Mouse (Mus musculus): ENCODE results near the gene Pik3cg. TPM values are rescaled to one million over a fixed set of nuclear protein-coding genes. Genes with fewer than 3 reads are reported as not detected.
A peak's percentile ranks its signal among the peaks of the same experiment; 100 is the strongest.

Gene Pik3cg
- polyA plus RNA-seq, 2 experiments, result 2.4 to 3.5 TPM

DNA sequence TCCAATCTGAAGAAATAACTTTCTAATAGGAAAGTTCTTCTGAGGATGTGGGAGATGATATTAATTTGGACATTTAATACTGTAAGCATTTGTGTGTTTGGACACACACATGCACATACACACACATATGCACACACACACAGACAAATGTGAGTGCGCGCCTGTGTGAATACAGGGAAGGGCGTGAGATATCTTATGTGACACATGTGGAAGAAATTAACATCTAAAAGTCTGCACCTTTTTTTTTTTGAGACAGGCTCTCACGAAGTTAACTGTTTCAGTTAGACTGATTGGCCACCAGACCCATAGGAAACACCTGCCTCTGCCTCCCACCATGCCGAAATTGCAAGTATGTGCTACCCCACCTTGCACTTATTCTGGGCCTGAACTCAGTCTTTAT lies 64.7 kb downstream of the Pik3cg start:
- Histone ChIP-seq H3K36me3 (replicated peaks; ENCODE audit: control insufficient read depth, insufficient read depth, low read depth) (no peaks in the 10 kb centered on the region), H3K4me3 (ENCODE audit: insufficient read depth in 1 of 2, low read depth in 2 of 2, low read length in 2 of 2) (peak overlapping the region in 1 of 2 experiments; percentile 23; a peak in 1 of 4 replicates), H3K9me3 (ENCODE audit: control insufficient read depth, low read length) (no peaks in the 10 kb centered on the region), H3K9ac (replicated peaks) (peak overlapping the region; percentile 65), H3K4me2 (ENCODE audit: low read depth) (peak overlapping the region; percentile 73), H3K27ac (peak overlapping the region; percentile 93), H3K27me3 (ENCODE audit: control insufficient read depth, insufficient read depth, low read length) (no peaks in the 10 kb centered on the region), H3K4me1 (replicated peaks; ENCODE audit: control insufficient read depth in 2 of 2, insufficient read depth in 2 of 2, low read length in 1 of 2) (peaks cover 41 to 47% of the 10 kb centered on the region in 2 experiments)
- 15% methylated on average over 5 of the region's 5 CpGs for WGBS (ENCODE audit: insufficient replicate concordance)
- DNase-seq (ENCODE audit: low read depth in 3 of 3, low spot score in 3 of 3) (peak in 1 of 3 experiments; percentile 61), ATAC-seq (ENCODE audit: insufficient read depth) (peak; percentile 54; the same call in 1 of the 2 replicates)
- TF ChIP-seq CTCF (IDR thresholded peaks at IDR 0.05; ENCODE audit: low read depth) (no peak), EP300 (IDR thresholded peaks at IDR 0.05; ENCODE audit: low read depth) (peak; percentile 68)

GRCm38 (mm10) chr12:32143151-32143550 lies 65.3 kb downstream of the Pik3cg start:
- H3K9me3 ChIP-seq (ENCODE audit: control insufficient read depth, low read length), result no peaks in the 10 kb centered on the region
- peak; percentile 100 for TF ChIP-seq EP300 (IDR thresholded peaks at IDR 0.05; ENCODE audit: low read depth)
- TF ChIP-seq CTCF (IDR thresholded peaks at IDR 0.05; ENCODE audit: low read depth), result no peak
- 5% methylated on average over 4 of the region's 4 CpGs for WGBS (ENCODE audit: insufficient replicate concordance)
- peak overlapping the region; percentile 65 for H3K9ac ChIP-seq (replicated peaks)
- peak overlapping the region; percentile 73 for H3K4me2 ChIP-seq (ENCODE audit: low read depth)
- no peaks in the 10 kb centered on the region for H3K27me3 ChIP-seq (ENCODE audit: control insufficient read depth, insufficient read depth, low read length)
- DNase-seq (ENCODE audit: low read depth in 3 of 3, low spot score in 3 of 3) (peak; percentile 85 to 92 (median 86)), ATAC-seq (ENCODE audit: insufficient read depth) (peak; percentile 98)
- peak overlapping the region; percentile 93 for H3K27ac ChIP-seq
- H3K36me3 ChIP-seq (replicated peaks; ENCODE audit: control insufficient read depth, insufficient read depth, low read depth), result no peaks in the 10 kb centered on the region
- H3K4me1 ChIP-seq (replicated peaks; ENCODE audit: control insufficient read depth in 2 of 2, insufficient read depth in 2 of 2, low read length in 1 of 2), result peaks cover 45 to 48% of the 10 kb centered on the region in 2 experiments
- H3K4me3 ChIP-seq (ENCODE audit: insufficient read depth in 1 of 2, low read depth in 2 of 2, low read length in 2 of 2), result peak overlapping the region; percentile 23 to 59

DNA sequence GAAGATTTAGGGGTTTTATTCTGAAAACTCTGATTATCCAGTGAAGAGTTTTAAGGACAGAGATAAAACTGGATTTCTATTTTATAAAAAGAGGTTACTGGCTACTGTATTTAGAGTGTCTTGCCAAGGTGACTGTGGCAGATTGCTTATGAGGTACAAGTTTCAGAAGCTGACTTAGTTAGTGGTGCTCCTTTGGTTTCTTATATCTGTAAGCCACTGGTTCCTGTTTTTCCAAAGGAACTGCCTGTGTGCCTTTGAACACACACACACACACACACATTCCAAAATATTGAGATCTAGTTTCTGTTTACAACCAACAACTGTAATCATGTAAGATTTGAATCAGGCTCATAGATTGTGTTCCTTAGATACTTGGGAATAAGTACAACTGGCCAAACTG lies 66.7 kb downstream of the Pik3cg start:
- Histone ChIP-seq H3K4me1 (replicated peaks; ENCODE audit: control insufficient read depth in 2 of 2, insufficient read depth in 2 of 2, low read length in 1 of 2) (peaks cover 52 to 54% of the 10 kb centered on the region in 2 experiments), H3K27ac (peak overlapping the region; percentile 93), H3K36me3 (replicated peaks; ENCODE audit: control insufficient read depth, insufficient read depth, low read depth) (no peaks in the 10 kb centered on the region), H3K9ac (replicated peaks) (peak overlapping the region; percentile 65), H3K9me3 (ENCODE audit: control insufficient read depth, low read length) (no peaks in the 10 kb centered on the region), H3K27me3 (ENCODE audit: control insufficient read depth, insufficient read depth, low read length) (no peaks in the 10 kb centered on the region), H3K4me3 (ENCODE audit: insufficient read depth in 1 of 2, low read depth in 2 of 2, low read length in 2 of 2) (no peak overlapping the region), H3K4me2 (ENCODE audit: low read depth) (no peak overlapping the region)
- no peak for DNase-seq (ENCODE audit: low read depth in 3 of 3, low spot score in 3 of 3)
- ATAC-seq (ENCODE audit: insufficient read depth), result no peak
- TF ChIP-seq CTCF (IDR thresholded peaks at IDR 0.05; ENCODE audit: low read depth) (no peak), EP300 (IDR thresholded peaks at IDR 0.05; ENCODE audit: low read depth) (no peak)

DNA sequence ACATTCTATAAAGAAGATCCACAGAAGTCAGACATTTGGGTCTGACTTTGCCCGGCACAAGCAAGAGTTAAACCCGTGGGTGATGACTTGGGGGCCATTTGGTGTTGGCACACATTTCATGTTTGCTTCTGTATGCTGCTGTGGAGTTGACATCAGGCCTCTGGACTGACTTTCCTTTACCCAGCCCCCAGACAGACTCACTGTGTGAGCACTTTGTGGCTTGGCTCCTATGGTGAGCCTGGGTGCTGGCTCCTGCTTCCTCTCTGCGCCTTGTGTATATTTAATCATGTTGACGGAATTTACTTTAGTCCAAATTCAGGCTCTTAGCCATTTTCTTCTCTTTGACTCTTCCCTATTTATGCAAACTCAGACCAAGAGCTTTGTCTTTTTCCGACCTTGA lies 69.6 kb downstream of the Pik3cg start:
- no peak overlapping the region for H3K4me2 ChIP-seq (ENCODE audit: low read depth)
- DNase-seq (ENCODE audit: low read depth in 3 of 3, low spot score in 3 of 3) (no peak), ATAC-seq (ENCODE audit: insufficient read depth) (no peak)
- H3K36me3 ChIP-seq (replicated peaks; ENCODE audit: control insufficient read depth, insufficient read depth, low read depth), result no peaks in the 10 kb centered on the region
- TF ChIP-seq CTCF (IDR thresholded peaks at IDR 0.05; ENCODE audit: low read depth), result no peak
- TF ChIP-seq EP300 (IDR thresholded peaks at IDR 0.05; ENCODE audit: low read depth), result no peak
- H3K4me3 ChIP-seq (ENCODE audit: insufficient read depth in 1 of 2, low read depth in 2 of 2, low read length in 2 of 2), result no peak overlapping the region
- H3K9me3 ChIP-seq (ENCODE audit: control insufficient read depth, low read length), result no peaks in the 10 kb centered on the region
- H3K27me3 ChIP-seq (ENCODE audit: control insufficient read depth, insufficient read depth, low read length), result no peaks in the 10 kb centered on the region
- H3K4me1 ChIP-seq (replicated peaks; ENCODE audit: control insufficient read depth in 2 of 2, insufficient read depth in 2 of 2, low read length in 1 of 2), result peaks cover 41% of the 10 kb centered on the region in 2 experiments
- H3K27ac ChIP-seq, result no peak overlapping the region; the same call in 1 of the 2 replicates
- WGBS (ENCODE audit: insufficient replicate concordance), result 63% methylated on average over 5 of the region's 5 CpGs
- H3K9ac ChIP-seq (replicated peaks), result no peak overlapping the region

DNA sequence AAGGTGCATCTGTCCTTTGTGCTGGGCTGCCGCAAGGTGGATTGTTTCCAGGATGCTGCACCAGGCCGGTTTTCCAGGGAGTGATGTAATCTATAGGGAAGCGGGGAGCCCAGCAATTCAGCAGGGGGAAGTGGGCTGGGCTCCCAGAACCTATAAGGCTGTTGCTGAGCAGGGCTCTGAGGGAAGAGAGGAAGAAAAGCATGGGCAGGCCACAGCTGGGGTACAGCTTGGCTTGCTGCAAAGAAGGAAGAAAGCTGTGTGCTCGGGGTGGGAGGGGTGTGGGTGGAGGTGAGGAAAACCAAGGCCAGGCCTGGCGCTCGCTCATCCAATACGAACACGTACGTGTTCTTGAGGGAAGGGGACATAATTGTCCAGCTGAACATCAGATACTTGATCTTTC lies 70.1 kb downstream of the Pik3cg start:
- no peak overlapping the region for H3K4me2 ChIP-seq (ENCODE audit: low read depth)
- no peaks in the 10 kb centered on the region for H3K36me3 ChIP-seq (replicated peaks; ENCODE audit: control insufficient read depth, insufficient read depth, low read depth)
- DNase-seq (ENCODE audit: low read depth in 3 of 3, low spot score in 3 of 3) (no peak), ATAC-seq (ENCODE audit: insufficient read depth) (no peak)
- no peak overlapping the region for H3K4me3 ChIP-seq (ENCODE audit: insufficient read depth in 1 of 2, low read depth in 2 of 2, low read length in 2 of 2)
- H3K27ac ChIP-seq, result no peak overlapping the region
- H3K9ac ChIP-seq (replicated peaks), result no peak overlapping the region
- peaks cover 36% of the 10 kb centered on the region in 2 experiments for H3K4me1 ChIP-seq (replicated peaks; ENCODE audit: control insufficient read depth in 2 of 2, insufficient read depth in 2 of 2, low read length in 1 of 2)
- TF ChIP-seq CTCF (IDR thresholded peaks at IDR 0.05; ENCODE audit: low read depth) (no peak), EP300 (IDR thresholded peaks at IDR 0.05; ENCODE audit: low read depth) (no peak)
- no peaks in the 10 kb centered on the region for H3K9me3 ChIP-seq (ENCODE audit: control insufficient read depth, low read length)
- H3K27me3 ChIP-seq (ENCODE audit: control insufficient read depth, insufficient read depth, low read length), result no peaks in the 10 kb centered on the region
- 58% methylated on average over 9 of the region's 9 CpGs for WGBS (ENCODE audit: insufficient replicate concordance)
